Mouse (Mus musculus) liver, embryonic 11.5 days (tissue): ENCODE results near the gene Gm15013. TPM values are rescaled to one million over a fixed set of nuclear protein-coding genes. Genes with fewer than 3 reads are reported as not detected.
A peak's percentile ranks its signal among the peaks of the same experiment; 100 is the strongest.
"Not testable (repeated sequence)": the region's sequence is repeated elsewhere in the genome, so short reads cannot be mapped to it uniquely, and the experiment has no call there.

Source experiments
- ATAC-seq: fragments of 200-750 bp; cut with Nextera tagmentation; replicated peaks from 2 replicates; pipeline ENCODE4 v1.8.0; 2017; ENCODE audit warnings: moderate number of reproducible peaks, mild to moderate bottlenecking, moderate TSS enrichment, moderate library complexity; ENCODE audit not compliant: low FRiP score
- DNase-seq: peaks from one replicate; pipeline ENCODE4 v3.0.0-alpha.2; 2017; ENCODE audit warnings: low spot score
- H3K27ac ChIP-seq: fragments of 300-500 bp; sonication (generic); 2 replicates; pipeline ENCODE4 v1.5.1; 2014; ENCODE audit warnings: mild to moderate bottlenecking, low read depth, low read length, control low read depth
- H3K27me3 ChIP-seq: fragments of 300-500 bp; sonication (generic); replicated peaks from 2 replicates; pipeline ENCODE4 v1.6.1; 2014; ENCODE audit warnings: low read length, mixed read lengths; ENCODE audit not compliant: control insufficient read depth, insufficient read depth
- H3K36me3 ChIP-seq: fragments of 300-500 bp; sonication (generic); 2 replicates; pipeline ENCODE4 v1.6.1; 2014; ENCODE audit warnings: mild to moderate bottlenecking, low read length, moderate library complexity, mixed read lengths; ENCODE audit not compliant: control insufficient read depth, insufficient read depth
- H3K4me1 ChIP-seq: fragments of 300-500 bp; sonication (generic); replicated peaks from 2 replicates; pipeline ENCODE4 v1.6.1; 2014; ENCODE audit warnings: low read length, mixed read lengths; ENCODE audit not compliant: control insufficient read depth, insufficient read depth
- H3K4me2 ChIP-seq: fragments of 300-500 bp; sonication (generic); 2 replicates; pipeline ENCODE4 v1.6.1; 2014; ENCODE audit warnings: mild to moderate bottlenecking, control low read depth, moderate library complexity
- H3K4me3 ChIP-seq: fragments of 300-500 bp; sonication (generic); 2 replicates; pipeline ENCODE4 v1.5.1; 2014; ENCODE audit warnings: low read depth, low read length, control low read depth
- H3K9ac ChIP-seq: fragments of 300-500 bp; sonication (generic); 2 replicates; pipeline ENCODE4 v1.6.1; 2014; ENCODE audit warnings: low read depth, low read length, control low read depth
- H3K9me3 ChIP-seq: fragments of 300-500 bp; sonication (generic); 2 replicates; pipeline ENCODE4 v1.6.1; 2016; ENCODE audit warnings: low read length, inconsistent platforms, mixed read lengths; ENCODE audit not compliant: control insufficient read depth
- WGBS: fragments of 180-500 bp; shearing (Covaris S2); extraction: QIAGEN DNeasy Blood & Tissue Kit; methylation state at CpG from one replicate; pipeline ENCODE4 v1.1.7; 2014; 5-methylcytosine and 5-hydroxymethylcytosine counted together
- polyA plus RNA-seq: library from polyadenylated mRNA; unstranded; fragments of >200 nt; fragmentation: Nextera tagmentation; extraction: Ambion mirVana; gene quantifications from 2 replicates; pipeline ENCODE4 v1.2.1, GENCODE M21; 2014

Gene Gm15013
- polyA plus RNA-seq: not detected in 2 replicates

GRCm38 (mm10) chrX:139714381-139714780 lies at the start of gene Gm15013:
Gene Gm15013, minus strand, starts transcription at chrX:139714481.
- WGBS: 95% methylated on average over 8 of the region's 8 CpGs

GRCm38 (mm10) chrX:139762546-139762945 lies 48.3 kb upstream of the Gm15013 start:
- Histone ChIP-seq H3K27ac (no peak overlapping the region), H3K27me3 (no peaks in the 10 kb centered on the region; the same call in 1 of the 2 replicates), H3K9me3 (no peaks in the 10 kb centered on the region), H3K9ac (no peak overlapping the region), H3K36me3 (no peaks in the 10 kb centered on the region), H3K4me3 (no peak overlapping the region), H3K4me2 (no peak overlapping the region), H3K4me1 (no peaks in the 10 kb centered on the region)
- no peak for DNase-seq
- WGBS: 76% methylated on average over 2 of the region's 2 CpGs
- ATAC-seq: no peak

More at GRCm38 (mm10) chrX:139714381-139714780, at the start of gene Gm15013:
- ATAC-seq (no peak), DNase-seq (no peak)
- no peaks in the 10 kb centered on the region for H3K27me3 ChIP-seq
- no peaks in the 10 kb centered on the region for H3K4me1 ChIP-seq
- H3K36me3 ChIP-seq: no peaks in the 10 kb centered on the region
- H3K9ac ChIP-seq: no peak within 1 kb of the TSS
- no peak within 1 kb of the TSS for H3K4me2 ChIP-seq
- H3K9me3 ChIP-seq: no peaks in the 10 kb centered on the region
- no peak within 1 kb of the TSS for H3K4me3 ChIP-seq
- no peak within 1 kb of the TSS for H3K27ac ChIP-seq

- not testable (repeated sequence) for H3K36me3 ChIP-seq, H3K4me2 ChIP-seq, ATAC-seq, H3K4me3 ChIP-seq, H3K9me3 ChIP-seq, H3K27me3 ChIP-seq, H3K27ac ChIP-seq, H3K9ac ChIP-seq, H3K4me1 ChIP-seq, DNase-seq
- 76% methylated on average over 3 of the region's 3 CpGs for WGBS
Observed at GRCm38 (mm10) chrX:139758634-139759033, 44.4 kb upstream of the Gm15013 start.

- H3K4me1 ChIP-seq: no peaks in the 10 kb centered on the region
- WGBS: 4% methylated on average over 1 of the region's 1 CpGs
- DNase-seq: no peak
- H3K4me2 ChIP-seq: no peak overlapping the region
- no peaks in the 10 kb centered on the region for H3K27me3 ChIP-seq
- ATAC-seq: no peak
- no peak overlapping the region for H3K4me3 ChIP-seq
- H3K27ac ChIP-seq: no peak overlapping the region
- no peaks in the 10 kb centered on the region for H3K36me3 ChIP-seq
- H3K9me3 ChIP-seq: no peaks in the 10 kb centered on the region
- H3K9ac ChIP-seq: no peak overlapping the region
Observed at GRCm38 (mm10) chrX:139751855-139752254, 37.6 kb upstream of the Gm15013 start.

GRCm38 (mm10) chrX:139737066-139737465 lies 22.8 kb upstream of the Gm15013 start:
- no peaks in the 10 kb centered on the region for H3K27me3 ChIP-seq
- H3K4me3 ChIP-seq: no peak overlapping the region
- 81% methylated on average over 5 of the region's 5 CpGs for WGBS
- H3K9me3 ChIP-seq: no peaks in the 10 kb centered on the region
- no peak overlapping the region for H3K27ac ChIP-seq
- H3K4me1 ChIP-seq: no peaks in the 10 kb centered on the region
- H3K9ac ChIP-seq: no peak overlapping the region
- no peaks in the 10 kb centered on the region for H3K36me3 ChIP-seq
- no peak for ATAC-seq
- no peak overlapping the region for H3K4me2 ChIP-seq
- no peak for DNase-seq

- H3K4me3 ChIP-seq: no peak overlapping the region
- H3K4me2 ChIP-seq: no peak overlapping the region
- H3K4me1 ChIP-seq: no peaks in the 10 kb centered on the region
- DNase-seq (no peak), ATAC-seq (no peak)
- H3K9me3 ChIP-seq: no peaks in the 10 kb centered on the region
- no peaks in the 10 kb centered on the region for H3K27me3 ChIP-seq
- WGBS: 83% methylated on average over 3 of the region's 3 CpGs
- no peaks in the 10 kb centered on the region for H3K36me3 ChIP-seq
- no peak overlapping the region for H3K9ac ChIP-seq
- no peak overlapping the region for H3K27ac ChIP-seq
Observed at GRCm38 (mm10) chrX:139730541-139730940, 16.3 kb upstream of the Gm15013 start.

DNA sequence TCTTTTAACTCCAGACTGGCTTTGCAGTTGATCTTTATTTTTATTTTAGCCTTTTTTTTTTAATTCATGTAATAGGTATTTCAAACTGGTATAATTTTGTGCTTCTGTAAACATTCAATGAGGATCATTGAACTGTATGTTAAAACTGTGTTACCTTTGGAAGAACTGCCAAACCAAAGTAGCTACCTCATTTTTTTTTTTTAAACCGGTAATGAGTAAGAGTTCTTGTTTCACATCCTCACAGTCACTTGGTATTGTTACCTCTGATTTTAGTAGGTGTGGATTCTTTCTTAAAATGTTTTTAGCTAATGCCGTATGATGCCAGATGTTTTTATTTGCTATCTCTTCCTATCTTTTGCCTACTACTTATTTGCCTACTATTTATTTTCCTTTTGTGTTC lies 8.1 kb upstream of the Gm15013 start:
- H3K27me3 ChIP-seq: no peaks in the 10 kb centered on the region
- WGBS: 92% methylated on average over 2 of the region's 2 CpGs

DNA sequence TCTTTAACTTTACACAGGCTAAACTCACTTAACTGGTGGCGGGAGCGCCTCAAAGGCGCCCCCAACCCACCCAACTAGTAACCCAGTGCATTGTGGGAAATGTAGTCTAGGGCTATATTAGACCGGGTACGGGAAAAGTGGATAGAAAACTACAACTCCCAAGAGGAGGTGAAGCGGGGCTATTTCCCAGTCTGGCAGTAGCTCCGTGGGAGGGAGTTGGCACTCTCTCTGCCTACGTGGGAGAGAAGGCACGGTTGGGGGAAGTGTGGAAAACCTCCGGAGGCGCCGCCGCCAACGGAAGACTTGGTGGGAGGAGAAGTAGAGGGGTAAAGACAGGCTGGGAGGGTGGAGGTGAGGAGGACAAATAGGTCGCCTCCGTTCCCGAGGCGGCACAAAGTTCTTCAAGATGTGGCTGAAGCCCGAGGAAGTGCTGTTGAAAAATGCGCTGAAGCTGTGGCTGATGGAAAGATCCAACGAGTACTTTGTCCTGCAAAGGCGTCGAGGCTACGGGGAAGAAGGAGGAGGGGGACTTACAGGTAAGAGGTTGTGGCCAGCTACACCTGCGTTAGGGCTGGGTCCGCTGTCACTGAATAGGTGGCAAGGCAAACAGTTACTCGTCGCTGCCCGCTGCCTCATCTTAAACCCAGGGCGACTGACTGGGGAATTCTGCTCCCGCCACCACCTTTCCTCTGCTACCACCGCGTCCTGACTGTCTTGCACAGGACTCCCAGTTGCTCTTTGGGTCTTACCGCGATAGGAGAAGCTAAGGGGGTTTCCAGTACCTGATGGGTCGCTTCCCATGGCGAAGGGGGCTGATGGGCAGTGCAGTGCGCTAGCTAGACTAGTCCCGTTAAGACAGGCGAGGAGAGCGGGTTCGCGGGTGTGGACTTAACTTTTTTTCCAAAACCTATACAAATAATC lies 29.2 kb downstream of the Gm15013 start, which contains the start of gene Tbc1d8b:
TSS of gene Tbc1d8b (plus strand) at position 222 of the 921 bp plus-strand sequence.
- no peaks in the 10 kb centered on the region for H3K36me3 ChIP-seq
- peak within 1 kb of the TSS; percentile 67 for H3K4me2 ChIP-seq
- H3K4me1 ChIP-seq: no peaks in the 10 kb centered on the region
- ATAC-seq (peak; percentile 99), DNase-seq (peak; percentile 65)
- WGBS: 8% methylated on average over 43 of the region's 43 CpGs
- H3K27me3 ChIP-seq: 0 out of 2 replicates have a peak, but pooled peaks cover 5% of the 10 kb centered on the region
- no peak within 1 kb of the TSS for H3K27ac ChIP-seq
- H3K9ac ChIP-seq: peak within 1 kb of the TSS; percentile 66
- no peaks in the 10 kb centered on the region for H3K9me3 ChIP-seq
- peak within 1 kb of the TSS; percentile 61 for H3K4me3 ChIP-seq

More for the DNA sequence above, 8.1 kb upstream of the Gm15013 start:
- Histone ChIP-seq H3K4me3 (no peak overlapping the region), H3K9ac (no peak overlapping the region), H3K4me1 (no peaks in the 10 kb centered on the region), H3K36me3 (no peaks in the 10 kb centered on the region), H3K27ac (no peak overlapping the region), H3K9me3 (no peaks in the 10 kb centered on the region), H3K4me2 (no peak overlapping the region)
- ATAC-seq: no peak
- no peak for DNase-seq

DNA sequence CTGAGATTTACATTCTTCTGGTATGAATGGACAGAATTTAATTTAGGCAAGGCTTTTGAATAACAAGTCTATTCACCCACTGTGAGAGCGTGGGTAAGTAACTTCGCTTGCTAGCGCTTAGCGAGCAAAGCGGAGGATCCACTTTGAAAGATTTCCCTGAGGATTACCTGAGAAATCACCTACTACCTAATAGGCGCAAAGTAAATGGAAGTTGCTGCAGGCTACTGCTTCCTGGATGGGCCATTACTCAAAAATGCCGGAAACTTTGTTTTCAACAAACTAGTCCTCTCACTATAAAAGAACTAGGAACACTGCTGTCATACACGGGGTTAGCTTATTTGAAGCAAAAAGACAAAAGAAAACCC lies 29.9 kb downstream of the Gm15013 start:
- peak overlapping the region; percentile 56 for H3K9ac ChIP-seq
- WGBS: 16% methylated on average over 8 of the region's 8 CpGs
- peak overlapping the region; percentile 65 for H3K4me2 ChIP-seq
- no peaks in the 10 kb centered on the region for H3K4me1 ChIP-seq
- no peaks in the 10 kb centered on the region for H3K36me3 ChIP-seq
- no peaks in the 10 kb centered on the region for H3K9me3 ChIP-seq
- H3K27me3 ChIP-seq: 0 out of 2 replicates have a peak, but pooled peaks cover 5% of the 10 kb centered on the region
- ATAC-seq (peak; percentile 51), DNase-seq (no peak)
- peak overlapping the region; percentile 61 for H3K4me3 ChIP-seq
- no peak overlapping the region for H3K27ac ChIP-seq
